Mouse (Mus musculus): Measurements from ENCODE around the gene Pnma3.
"Not testable (repeated sequence)": the region's sequence is repeated elsewhere in the genome, so short reads cannot be mapped to it uniquely, and the experiment has no call there.

Gene Pnma3

DNA sequence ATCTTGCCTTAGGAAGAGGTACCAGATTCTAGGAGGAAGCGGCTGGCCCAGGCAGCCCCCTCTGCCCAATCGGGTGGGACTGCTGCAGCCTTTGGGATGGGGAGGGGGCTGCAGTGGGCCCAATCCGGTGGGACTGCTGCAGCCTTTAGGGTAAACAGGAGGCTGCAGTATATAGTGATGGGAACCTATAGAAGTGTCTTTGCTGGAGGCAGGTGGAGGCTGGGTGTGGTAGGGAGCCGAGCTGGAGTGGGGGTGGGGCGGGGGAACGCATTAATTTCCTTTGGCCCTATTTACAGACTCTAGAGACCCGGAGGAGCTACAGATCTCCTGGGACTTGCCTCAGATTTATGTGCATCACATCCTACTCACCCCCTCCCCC lies at the start of gene Pnma3:
Gene Pnma3 (plus strand): TSS at position 373 of the 379 bp plus-strand sequence.
- DNase-seq = no peak

DNA sequence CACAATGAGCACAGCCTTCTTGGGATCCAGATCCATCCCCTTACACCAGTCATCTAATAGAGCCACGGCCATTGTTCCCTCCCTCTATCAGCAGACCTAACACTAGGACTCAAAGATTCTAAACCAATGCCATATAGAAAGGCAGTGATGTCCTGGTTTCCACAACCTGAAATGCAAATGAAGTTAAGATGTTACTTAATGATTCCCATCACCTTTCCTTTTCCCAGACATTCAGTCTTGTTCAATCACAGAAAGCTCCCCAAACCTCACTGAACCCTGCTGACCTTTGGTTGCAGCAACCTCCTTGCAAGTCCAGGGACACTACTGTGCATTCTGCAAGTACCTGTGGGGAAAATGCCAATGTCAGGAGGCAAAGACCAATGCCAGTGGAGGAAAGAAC lies 27.6 kb upstream of the Pnma3 start, which contains the start of gene Pnma5:
Gene Pnma5 (minus strand): TSS at position 101 of the 400 bp plus-strand sequence.
- no peak for DNase-seq

DNA sequence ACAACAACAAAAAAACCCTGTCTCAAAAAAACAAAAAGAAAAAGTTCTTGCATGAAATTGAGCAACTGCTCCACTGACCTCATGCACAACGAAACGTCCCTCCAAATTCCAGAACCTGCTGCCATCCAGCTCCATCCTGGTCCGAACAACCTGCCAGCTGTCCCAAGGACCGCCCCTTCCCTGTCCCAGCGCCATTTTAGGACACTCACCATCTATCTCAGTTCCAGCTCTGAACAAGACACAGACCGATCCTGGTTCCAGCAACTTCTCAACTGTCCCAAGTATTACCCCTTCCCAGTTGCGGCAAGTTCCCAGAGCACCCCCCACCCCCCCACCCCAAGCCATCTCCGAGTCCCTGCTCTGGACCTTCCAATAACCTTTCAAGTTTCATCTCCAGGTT lies 25.8 kb upstream of the Pnma3 start:
- DNase-seq = no peak

DNA sequence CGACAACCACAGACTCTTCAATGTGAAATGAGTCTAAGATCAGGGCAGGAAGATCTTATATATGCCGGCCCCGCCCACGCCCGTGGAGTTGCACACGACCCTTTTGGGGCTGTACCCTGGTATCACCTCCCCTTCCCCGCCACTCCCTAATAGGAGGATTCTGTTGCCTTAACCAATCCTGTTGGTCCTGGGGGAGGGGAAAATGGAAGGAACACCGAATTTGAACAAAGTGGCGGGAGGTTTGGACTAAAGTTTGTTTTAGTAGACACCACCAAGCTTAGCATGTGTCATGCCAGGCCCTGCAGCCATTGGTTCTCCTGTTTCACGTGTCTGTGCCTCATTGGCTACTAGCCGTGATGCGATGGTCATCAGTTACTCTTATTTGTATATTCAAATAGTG lies 24.9 kb upstream of the Pnma3 start:
- no peak for DNase-seq

DNA sequence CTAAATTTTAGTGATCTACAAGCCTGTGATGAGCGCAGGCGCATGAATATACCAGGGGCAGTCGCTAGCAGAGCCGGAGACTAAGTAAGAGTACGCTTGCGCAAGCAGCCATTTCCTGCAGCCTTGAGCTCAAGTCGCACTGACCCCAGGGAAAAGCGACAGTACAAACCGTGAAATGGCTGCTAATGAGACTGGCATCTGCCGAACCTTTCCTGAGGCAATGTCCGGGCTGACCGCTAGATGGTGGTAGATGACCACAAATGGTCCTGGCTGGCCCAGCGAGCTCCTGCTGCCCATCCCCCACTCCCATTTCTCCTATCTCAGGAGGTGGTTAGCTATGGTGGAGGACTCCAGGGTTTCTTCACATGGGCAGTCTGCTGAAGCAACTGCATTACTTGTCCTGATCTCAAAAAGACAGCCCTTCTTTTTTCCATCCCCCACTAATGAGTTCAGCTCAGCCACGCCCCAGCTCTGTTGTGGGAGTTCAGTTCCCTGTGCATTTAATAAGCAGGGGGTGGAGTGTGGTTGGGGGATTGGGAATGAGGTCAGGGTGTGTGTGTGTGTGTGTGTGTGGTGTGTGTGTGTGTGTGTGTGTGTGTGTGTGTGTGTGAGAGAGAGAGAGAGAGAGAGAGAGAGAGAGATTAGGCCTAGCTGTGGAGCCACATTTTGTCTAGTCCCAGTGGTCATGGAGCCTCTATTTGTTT lies 10.6 kb upstream of the Pnma3 start:
- DNase-seq = peak; percentile 90

DNA sequence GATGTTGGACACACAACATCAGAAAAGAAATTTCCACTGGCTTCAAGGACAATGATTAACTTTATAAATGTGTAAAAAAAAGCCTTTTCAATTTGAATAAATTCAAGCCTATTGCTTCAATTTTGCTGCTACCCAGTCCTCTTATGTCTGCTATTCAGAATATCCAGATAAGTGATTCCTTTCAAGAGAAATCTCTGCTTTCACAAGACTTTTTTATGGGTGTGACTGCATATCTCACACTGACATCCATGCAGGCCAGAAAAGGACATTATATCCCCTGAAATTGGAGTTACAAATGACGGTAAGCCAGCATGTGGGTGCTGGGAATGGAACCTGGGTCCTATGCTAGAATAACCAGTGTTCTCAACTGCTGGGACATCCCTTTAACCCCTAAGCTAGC lies 3.1 kb upstream of the Pnma3 start:
- no peak for DNase-seq

DNA sequence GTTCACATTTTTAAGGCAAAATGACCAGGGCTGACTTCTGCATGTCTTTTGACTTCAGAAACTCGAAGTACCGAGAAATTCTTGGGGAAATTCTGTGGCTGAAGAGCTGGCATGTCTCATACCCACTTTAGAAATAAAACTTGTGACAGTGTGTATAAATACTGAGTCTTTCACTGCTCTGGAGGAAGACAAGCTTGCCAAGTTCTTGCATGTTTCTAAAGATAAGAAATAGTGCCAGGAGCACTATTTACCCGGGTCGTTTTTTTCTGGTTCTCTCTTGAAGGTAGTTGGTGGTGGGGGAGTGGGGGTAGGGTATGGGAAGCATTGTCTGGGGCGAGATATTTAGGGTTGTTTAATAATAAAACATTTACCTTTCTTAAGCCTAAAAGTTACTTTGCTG lies 2.3 kb upstream of the Pnma3 start:
- DNase-seq = no peak

DNA sequence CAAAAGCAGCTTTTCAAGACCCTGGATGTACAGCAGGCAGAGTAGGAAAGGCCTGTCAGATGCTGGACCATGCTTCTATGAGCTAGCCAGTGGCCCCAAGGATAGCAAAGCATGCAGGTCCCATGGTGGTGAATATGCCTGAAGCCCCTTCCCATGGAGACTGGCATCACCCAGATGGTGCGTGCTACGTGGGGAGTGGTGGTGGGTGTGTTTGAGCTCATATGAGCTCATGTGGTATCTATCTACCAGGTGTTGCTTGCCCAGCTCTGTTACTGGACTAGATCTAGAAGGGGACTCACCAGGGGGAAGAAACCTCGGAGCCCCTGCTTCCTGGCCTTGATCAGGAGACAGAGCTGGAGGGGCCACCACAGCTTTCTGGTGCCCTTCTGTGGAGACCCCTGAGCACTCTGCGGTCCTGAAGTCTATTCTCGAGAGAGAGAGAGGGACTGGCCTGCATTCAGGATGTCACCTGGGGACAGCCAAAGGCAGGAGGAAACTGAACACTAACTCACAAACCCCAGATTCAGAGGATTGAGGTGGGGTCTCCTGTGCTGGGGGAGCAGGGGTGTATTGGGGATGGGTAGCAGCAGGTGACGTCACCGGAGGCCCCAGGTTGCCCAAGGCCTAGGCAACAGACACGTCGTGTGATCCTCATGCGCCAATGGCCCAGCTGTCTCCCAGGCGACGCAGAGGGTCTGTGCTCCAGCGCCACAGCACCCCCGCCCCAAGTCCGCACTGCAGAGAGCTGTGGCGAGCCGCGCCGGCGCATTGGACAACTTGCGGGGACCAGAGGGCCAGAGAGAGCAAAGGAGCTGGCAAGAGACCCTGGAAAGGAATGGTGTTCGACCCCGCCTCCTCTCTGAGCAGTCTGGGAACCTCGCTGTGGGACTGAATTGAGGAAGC lies 824 bp upstream of the Pnma3 start:
- peak; percentile 42 for DNase-seq

DNA sequence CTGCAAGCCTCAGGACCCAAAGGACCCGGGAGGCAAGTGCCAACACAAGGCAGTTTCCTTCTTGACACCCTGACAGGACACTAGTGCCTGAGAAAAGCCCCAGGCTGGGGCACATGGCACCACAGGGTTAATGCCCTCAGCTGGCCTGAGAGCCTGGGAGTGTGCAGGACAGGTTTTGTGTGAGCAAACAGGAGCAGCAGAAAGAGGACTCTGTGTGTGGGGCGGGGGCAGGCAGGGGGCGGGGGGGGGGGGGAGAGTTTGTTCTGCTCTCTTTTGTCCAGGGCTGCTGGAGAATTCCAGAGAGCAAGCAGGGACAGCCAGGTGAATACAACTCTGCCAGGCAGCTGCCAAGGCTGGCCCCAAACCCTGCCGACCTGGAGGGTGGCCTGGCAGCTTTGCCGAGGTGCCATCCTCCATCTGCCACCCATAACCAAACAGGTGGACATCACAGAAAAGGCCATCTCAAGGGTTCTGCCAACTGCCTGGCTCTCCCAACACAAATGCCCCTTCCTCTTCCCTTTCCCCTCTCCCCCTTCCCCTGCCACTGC lies 2.3 kb downstream of the Pnma3 start:
- not testable (repeated sequence) for DNase-seq

DNA sequence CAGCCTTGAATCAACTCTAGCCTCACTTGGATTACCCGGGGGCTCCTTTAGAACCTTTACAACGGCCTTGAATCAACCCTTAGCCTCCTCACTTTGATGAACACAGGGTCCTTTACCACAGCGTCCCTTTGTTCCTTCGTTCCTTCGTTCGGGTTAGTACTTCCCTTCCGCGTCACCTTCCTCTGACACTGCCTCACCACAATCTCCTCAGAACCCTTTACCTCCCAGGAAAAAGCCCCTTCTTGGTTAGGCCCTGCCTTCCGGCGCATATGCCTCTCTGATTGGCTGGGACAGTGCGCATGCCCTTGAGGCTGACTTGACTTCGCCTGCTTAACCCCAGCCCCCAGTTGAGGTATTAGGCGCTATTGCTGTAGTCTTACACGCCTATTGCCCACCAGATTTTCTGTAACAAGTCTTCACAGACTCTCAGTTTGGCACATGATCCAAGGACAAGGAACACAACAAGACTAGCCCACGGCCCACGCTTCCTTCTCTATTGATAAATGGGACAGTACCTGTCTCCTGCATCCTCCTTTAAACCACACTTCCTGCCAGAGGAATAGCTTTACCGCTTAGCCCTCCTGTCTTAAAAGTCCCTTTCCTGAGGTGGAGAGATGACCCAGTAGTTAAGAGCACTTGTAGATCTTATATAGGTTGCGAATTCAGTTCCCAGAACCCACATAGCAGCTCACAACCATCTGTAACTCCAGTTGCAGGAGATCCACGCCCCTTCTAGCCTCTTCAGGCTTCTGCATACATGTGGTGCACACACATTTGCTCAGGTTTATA lies 17.9 kb downstream of the Pnma3 start, which contains the start of gene Xlr4a:
Gene Xlr4a (minus strand): TSS at position 212 of the 789 bp plus-strand sequence.
- not testable (repeated sequence) for DNase-seq

DNA sequence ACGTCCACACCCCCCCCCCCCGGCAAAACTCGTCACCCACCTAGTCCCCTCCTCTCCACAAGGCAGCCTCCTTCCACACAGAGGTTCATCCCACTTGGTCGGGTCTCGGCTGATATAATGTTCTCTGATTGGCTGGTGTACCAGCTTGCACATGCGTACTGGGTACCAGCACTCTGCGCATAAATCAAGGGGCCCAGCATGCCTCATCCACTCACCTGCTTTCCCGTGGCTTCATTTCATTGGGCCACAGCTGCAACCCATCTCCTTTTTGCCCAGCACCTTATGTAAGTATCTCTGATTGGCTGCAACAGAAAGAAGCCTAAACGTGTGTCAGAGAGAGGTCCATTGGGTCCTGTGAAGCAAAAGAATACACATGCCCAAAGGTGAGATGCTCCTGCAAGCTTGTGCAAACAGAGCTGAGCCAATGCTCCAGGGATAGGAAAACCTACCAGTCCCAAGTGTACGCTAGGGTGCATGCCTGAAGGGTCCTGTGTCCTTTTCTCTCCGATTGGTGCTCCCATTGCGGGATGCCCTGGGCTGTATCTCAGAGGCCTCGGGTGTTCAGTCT lies 32.4 kb downstream of the Pnma3 start, which contains the start of gene Xlr3a:
Gene Xlr3a (minus strand): TSS at position 155 of the 568 bp plus-strand sequence.
- peak; percentile 3 for DNase-seq

DNA sequence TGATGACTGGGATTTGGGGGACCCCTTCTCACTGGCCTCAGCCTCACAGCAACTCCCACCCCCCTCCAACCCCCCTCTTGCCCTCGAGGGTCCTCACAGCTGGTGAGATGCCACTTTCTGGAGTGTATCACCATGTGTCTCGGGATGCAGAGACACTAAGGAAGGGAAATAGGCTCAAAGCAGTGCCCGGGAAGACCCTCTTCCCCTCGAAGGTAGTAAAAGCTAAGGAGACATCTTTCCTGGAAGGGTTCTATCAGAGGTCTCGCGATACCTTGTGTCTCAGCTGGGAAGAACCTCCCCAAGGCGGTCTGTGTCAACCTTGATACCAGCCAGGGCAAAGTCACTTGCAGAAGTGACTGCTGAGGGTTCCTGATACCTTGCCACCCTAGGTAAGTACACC lies 52.2 kb downstream of the Pnma3 start, which contains the start of gene Gm14685:
Gene Gm14685 (plus strand): TSS at position 301 of the 400 bp plus-strand sequence.
- not testable (repeated sequence) for DNase-seq

All from layer of hippocampus, adult 9-11 months (tissue).